Mouse (Mus musculus): ENCODE measurements around the gene Wfdc5. TPM values are rescaled to one million over a fixed set of nuclear protein-coding genes. Genes with fewer than 3 reads are reported as not detected.

The Wfdc5 gene
- polyA plus RNA-seq, 1 experiment from 2014 or later: 0.18 TPM

GRCm38 (mm10) chr2:164154007-164154406, 28.5 kb downstream of the Wfdc5 start:
- ATAC-seq: no peak
- Histone ChIP-seq H3K27me3 (replicated peaks; ENCODE audit: insufficient read depth, low read length) (no peaks in the 10 kb centered on the region), H3K27ac (ENCODE audit: low read length) (no peak overlapping the region), H3K36me3 (ENCODE audit: insufficient read depth, low read length) (peaks cover 31% of the 10 kb centered on the region), H3K4me3 (ENCODE audit: low read depth, low read length) (no peak overlapping the region), H3K4me1 (ENCODE audit: insufficient read depth, low read depth, low read length) (no peaks in the 10 kb centered on the region), H3K4me2 (replicated peaks; ENCODE audit: low read depth, low read length) (no peak overlapping the region), H3K9ac (replicated peaks; ENCODE audit: low read depth) (no peak overlapping the region), H3K9me3 (ENCODE audit: low read length) (no peaks in the 10 kb centered on the region)
- WGBS: 92% methylated on average over 10 of the region's 10 CpGs
- no peak for DNase-seq (ENCODE audit: low spot score)
- TF ChIP-seq EP300 (IDR thresholded peaks at IDR 0.05) (no peak), CTCF (IDR thresholded peaks at IDR 0.05) (no peak)

- ATAC-seq: no peak
- TF ChIP-seq EP300 (IDR thresholded peaks at IDR 0.05) (no peak), CTCF (IDR thresholded peaks at IDR 0.05) (no peak)
- H3K9ac ChIP-seq (replicated peaks; ENCODE audit: low read depth): no peak overlapping the region
Observed at GRCm38 (mm10) chr2:164152341-164152740, 30.2 kb downstream of the Wfdc5 start.

GRCm38 (mm10) chr2:164150086-164150760, 32.3 kb downstream of the Wfdc5 start:
- H3K27ac ChIP-seq (ENCODE audit: low read length): no peak overlapping the region
- DNase-seq (ENCODE audit: low spot score) (no peak), ATAC-seq (no peak)
- H3K4me1 ChIP-seq (ENCODE audit: insufficient read depth, low read depth, low read length): no peaks in the 10 kb centered on the region
- no peaks in the 10 kb centered on the region for H3K27me3 ChIP-seq (replicated peaks; ENCODE audit: insufficient read depth, low read length)
- WGBS: 51% methylated on average over 14 of the region's 14 CpGs
- TF ChIP-seq CTCF (IDR thresholded peaks at IDR 0.05) (no peak), EP300 (IDR thresholded peaks at IDR 0.05) (no peak)
- H3K36me3 ChIP-seq (ENCODE audit: insufficient read depth, low read length): peaks cover 31% of the 10 kb centered on the region
- H3K4me3 ChIP-seq (ENCODE audit: low read depth, low read length): no peak overlapping the region
- no peak overlapping the region for H3K4me2 ChIP-seq (replicated peaks; ENCODE audit: low read depth, low read length)
- H3K9ac ChIP-seq (replicated peaks; ENCODE audit: low read depth): no peak overlapping the region
- no peaks in the 10 kb centered on the region for H3K9me3 ChIP-seq (ENCODE audit: low read length)

More at GRCm38 (mm10) chr2:164152341-164152740, 30.2 kb downstream of the Wfdc5 start:
- H3K9me3 ChIP-seq (ENCODE audit: low read length): no peaks in the 10 kb centered on the region
- H3K36me3 ChIP-seq (ENCODE audit: insufficient read depth, low read length): peaks cover 31% of the 10 kb centered on the region
- 84% methylated on average over 11 of the region's 11 CpGs for WGBS
- H3K4me2 ChIP-seq (replicated peaks; ENCODE audit: low read depth, low read length): no peak overlapping the region
- DNase-seq (ENCODE audit: low spot score): no peak
- H3K4me3 ChIP-seq (ENCODE audit: low read depth, low read length): no peak overlapping the region
- H3K27me3 ChIP-seq (replicated peaks; ENCODE audit: insufficient read depth, low read length): no peaks in the 10 kb centered on the region
- H3K4me1 ChIP-seq (ENCODE audit: insufficient read depth, low read depth, low read length): no peaks in the 10 kb centered on the region
- no peak overlapping the region for H3K27ac ChIP-seq (ENCODE audit: low read length)

GRCm38 (mm10) chr2:164146556-164146955, 36.0 kb downstream of the Wfdc5 start:
- Histone ChIP-seq H3K27ac (ENCODE audit: low read length) (no peak overlapping the region), H3K9ac (replicated peaks; ENCODE audit: low read depth) (no peak overlapping the region)

GRCm38 (mm10) chr2:164144541-164144940, 38.0 kb downstream of the Wfdc5 start:
- Histone ChIP-seq H3K27ac (ENCODE audit: low read length) (no peak overlapping the region), H3K27me3 (replicated peaks; ENCODE audit: insufficient read depth, low read length) (no peaks in the 10 kb centered on the region), H3K4me2 (replicated peaks; ENCODE audit: low read depth, low read length) (no peak overlapping the region), H3K9me3 (ENCODE audit: low read length) (no peaks in the 10 kb centered on the region), H3K9ac (replicated peaks; ENCODE audit: low read depth) (no peak overlapping the region), H3K36me3 (ENCODE audit: insufficient read depth, low read length) (no peaks in the 10 kb centered on the region), H3K4me3 (ENCODE audit: low read depth, low read length) (no peak overlapping the region), H3K4me1 (ENCODE audit: insufficient read depth, low read depth, low read length) (no peaks in the 10 kb centered on the region; the same call in 1 of the 2 replicates)
- DNase-seq (ENCODE audit: low spot score) (no peak), ATAC-seq (no peak)
- TF ChIP-seq EP300 (IDR thresholded peaks at IDR 0.05) (no peak), CTCF (IDR thresholded peaks at IDR 0.05) (no peak)
- WGBS: 73% methylated on average over 10 of the region's 10 CpGs

More at GRCm38 (mm10) chr2:164146556-164146955, 36.0 kb downstream of the Wfdc5 start:
- WGBS: 89% methylated on average over 12 of the region's 12 CpGs
- no peak overlapping the region for H3K4me2 ChIP-seq (replicated peaks; ENCODE audit: low read depth, low read length)
- no peak for TF ChIP-seq CTCF (IDR thresholded peaks at IDR 0.05)
- TF ChIP-seq EP300 (IDR thresholded peaks at IDR 0.05): no peak
- no peaks in the 10 kb centered on the region for H3K9me3 ChIP-seq (ENCODE audit: low read length)
- H3K27me3 ChIP-seq (replicated peaks; ENCODE audit: insufficient read depth, low read length): no peaks in the 10 kb centered on the region
- ATAC-seq: no peak
- no peak overlapping the region for H3K4me3 ChIP-seq (ENCODE audit: low read depth, low read length)
- H3K4me1 ChIP-seq (ENCODE audit: insufficient read depth, low read depth, low read length): no peaks in the 10 kb centered on the region
- peaks cover 4% of the 10 kb centered on the region; the same call in 1 of the 2 replicates for H3K36me3 ChIP-seq (ENCODE audit: insufficient read depth, low read length)
- no peak for DNase-seq (ENCODE audit: low spot score)

GRCm38 (mm10) chr2:164144025-164144424, 38.5 kb downstream of the Wfdc5 start:
- no peak overlapping the region for H3K27ac ChIP-seq (ENCODE audit: low read length)
- H3K9me3 ChIP-seq (ENCODE audit: low read length): no peaks in the 10 kb centered on the region
- DNase-seq (ENCODE audit: low spot score) (peak; percentile 26), ATAC-seq (0 out of 2 replicates have a peak, but pooled peaks have one; percentile 50)
- no peaks in the 10 kb centered on the region for H3K36me3 ChIP-seq (ENCODE audit: insufficient read depth, low read length)
- no peaks in the 10 kb centered on the region for H3K27me3 ChIP-seq (replicated peaks; ENCODE audit: insufficient read depth, low read length)
- WGBS: 74% methylated on average over 6 of the region's 6 CpGs
- H3K4me1 ChIP-seq (ENCODE audit: insufficient read depth, low read depth, low read length): no peaks in the 10 kb centered on the region; the same call in 1 of the 2 replicates
- no peak for TF ChIP-seq CTCF (IDR thresholded peaks at IDR 0.05)
- TF ChIP-seq EP300 (IDR thresholded peaks at IDR 0.05): no peak
- H3K9ac ChIP-seq (replicated peaks; ENCODE audit: low read depth): no peak overlapping the region
- H3K4me2 ChIP-seq (replicated peaks; ENCODE audit: low read depth, low read length): no peak overlapping the region
- H3K4me3 ChIP-seq (ENCODE audit: low read depth, low read length): no peak overlapping the region

All from lung, postnatal 0 days (tissue).